Mouse (Mus musculus): ENCODE data around the gene Acss1.

Acss1 gene

GRCm38 (mm10) chr2:150637702-150638369 is 30.5 kb downstream of the Acss1 start:
- no peak for DNase-seq

- no peak for DNase-seq
Measured at GRCm38 (mm10) chr2:150635877-150636446, 32.3 kb downstream of the Acss1 start.

GRCm38 (mm10) chr2:150629255-150629654 is 39.0 kb downstream of the Acss1 start:
- DNase-seq: no peak

- DNase-seq: no peak
Measured at GRCm38 (mm10) chr2:150627140-150627539, 41.2 kb downstream of the Acss1 start.

GRCm38 (mm10) chr2:150624926-150625325 is 43.4 kb downstream of the Acss1 start:
- DNase-seq: no peak

GRCm38 (mm10) chr2:150623957-150624356 is 44.3 kb downstream of the Acss1 start:
- DNase-seq: no peak

GRCm38 (mm10) chr2:150621698-150622097 is 46.6 kb downstream of the Acss1 start:
- DNase-seq: no peak

- no peak for DNase-seq
Measured at GRCm38 (mm10) chr2:150610097-150610496, 58.2 kb downstream of the Acss1 start.

- peak; percentile 59 for DNase-seq
Measured at GRCm38 (mm10) chr2:150608872-150609560, 59.3 kb downstream of the Acss1 start.

GRCm38 (mm10) chr2:150608087-150608799 is 60.1 kb downstream of the Acss1 start, which contains the start of gene Apmap:
Apmap (minus strand) TSS chr2:150608567.
- peak; percentile 95 for DNase-seq

GRCm38 (mm10) chr2:150607086-150607485 is 61.2 kb downstream of the Acss1 start:
- no peak for DNase-seq

- DNase-seq: no peak
Measured at GRCm38 (mm10) chr2:150604802-150605201, 63.5 kb downstream of the Acss1 start.

GRCm38 (mm10) chr2:150602166-150602565 is 66.1 kb downstream of the Acss1 start:
- no peak for DNase-seq

- no peak for DNase-seq
Measured at GRCm38 (mm10) chr2:150600263-150600662, 68.0 kb downstream of the Acss1 start.

GRCm38 (mm10) chr2:150595411-150596190 is 72.7 kb downstream of the Acss1 start:
- no peak for DNase-seq

GRCm38 (mm10) chr2:150589076-150589475 is 79.2 kb downstream of the Acss1 start:
- no peak for DNase-seq

GRCm38 (mm10) chr2:150579628-150580027 is 88.7 kb downstream of the Acss1 start:
- DNase-seq: no peak

- no peak for DNase-seq
Measured at GRCm38 (mm10) chr2:150578603-150579002, 89.7 kb downstream of the Acss1 start.

- no peak for DNase-seq
Measured at GRCm38 (mm10) chr2:150576256-150576655, 92.0 kb downstream of the Acss1 start.

GRCm38 (mm10) chr2:150572463-150572862 is 95.8 kb downstream of the Acss1 start:
- no peak for DNase-seq

- DNase-seq: no peak
Measured at GRCm38 (mm10) chr2:150570761-150571160, 97.5 kb downstream of the Acss1 start.

- DNase-seq: no peak
Measured at GRCm38 (mm10) chr2:150569847-150570590, 98.3 kb downstream of the Acss1 start, which contains the start of gene Cst7. Cst7 (plus strand) TSS chr2:150570415.

Data from cerebellum, adult 11-12 months (tissue).